Mouse (Mus musculus) natural killer cell, adult 2 months (primary cell): Measurements from ENCODE around the gene Ak3.
"Not testable (repeated sequence)": the region's sequence is repeated elsewhere in the genome, so short reads cannot be mapped to it uniquely, and the experiment has no call there.

Experiments
- DNase-seq, 2 experiments: peaks; one replicate each; pipeline ENCODE4 v3.0.0; 2022; ENCODE audit warnings: low spot score in 2 of 2

The Ak3 gene

DNA sequence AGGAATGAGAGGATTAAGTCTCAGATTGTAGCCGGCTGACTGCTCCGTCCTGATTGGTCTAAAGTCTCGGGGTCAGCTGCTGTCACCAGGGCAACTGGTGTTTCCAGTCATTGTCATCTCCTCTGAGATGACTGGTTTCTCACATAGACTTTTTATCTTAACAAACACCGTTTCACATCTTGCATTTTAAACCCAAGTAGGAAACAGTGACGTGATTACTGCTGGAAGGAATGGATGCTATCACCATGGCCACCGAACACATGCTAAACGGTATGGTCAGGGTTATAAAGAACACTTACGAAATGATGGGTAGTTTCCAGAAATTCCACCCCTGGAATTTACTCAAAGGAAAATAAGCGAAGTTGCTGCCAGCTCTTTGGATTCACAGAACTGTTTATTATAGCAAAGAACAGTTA is 3.4 kb downstream of the Ak3 start:
- no peak for DNase-seq

DNA sequence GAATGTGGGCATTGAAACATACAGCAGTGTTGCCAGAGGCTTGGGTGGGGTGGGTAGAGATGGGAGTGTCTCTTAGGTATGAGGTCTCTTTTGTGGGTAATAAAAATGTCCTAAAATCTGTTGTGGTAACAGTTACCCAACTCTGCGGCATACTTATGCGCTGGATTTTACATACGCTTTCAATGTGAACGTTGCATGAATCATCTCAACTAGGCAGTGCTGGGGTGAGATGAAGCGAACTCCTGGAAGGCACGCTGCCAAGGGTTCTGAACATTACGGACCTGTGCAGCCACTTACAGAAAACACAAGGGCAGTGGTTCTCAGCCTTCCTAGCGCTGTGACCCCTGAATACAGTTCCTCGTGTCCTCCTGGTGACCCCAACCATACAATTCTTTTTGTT is 5.1 kb downstream of the Ak3 start:
- DNase-seq = no peak

DNA sequence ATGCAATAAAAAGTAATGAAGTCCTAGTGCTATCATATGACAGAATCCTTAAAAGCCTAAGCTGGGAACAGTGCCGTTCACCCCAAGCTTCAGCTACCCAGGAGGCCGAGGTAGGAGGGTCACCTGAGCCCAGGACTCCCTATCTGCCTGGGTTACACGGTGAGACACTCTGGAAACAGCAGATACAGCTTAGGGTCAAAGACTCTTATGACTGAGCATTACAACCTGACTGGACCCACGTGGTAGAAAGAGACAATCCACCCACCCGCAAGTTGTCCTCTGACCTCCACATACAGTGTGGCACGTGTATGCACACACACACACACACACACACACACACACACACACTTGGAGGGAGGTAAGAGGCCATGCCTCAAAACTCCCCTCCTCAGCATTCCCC is 5.6 kb downstream of the Ak3 start:
- DNase-seq = no peak

DNA sequence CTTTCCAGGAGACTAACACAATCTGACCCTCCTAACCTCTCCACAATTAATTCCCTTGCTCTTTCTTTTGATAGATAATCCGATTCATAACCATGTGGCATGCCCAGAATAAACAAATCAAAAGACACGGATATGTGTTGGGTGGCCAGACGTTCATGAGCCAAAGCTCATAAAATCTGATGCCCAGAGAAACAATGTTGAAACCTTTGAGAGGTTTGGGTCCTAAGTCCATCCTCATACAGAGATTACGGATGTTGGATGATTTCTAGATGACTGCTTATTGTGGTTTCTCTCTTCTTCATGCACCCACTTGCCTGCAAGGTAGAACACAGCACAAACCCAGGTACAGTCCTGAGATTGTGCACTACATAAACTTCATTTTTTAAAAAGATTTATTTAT is 7.6 kb downstream of the Ak3 start:
- no peak for DNase-seq

DNA sequence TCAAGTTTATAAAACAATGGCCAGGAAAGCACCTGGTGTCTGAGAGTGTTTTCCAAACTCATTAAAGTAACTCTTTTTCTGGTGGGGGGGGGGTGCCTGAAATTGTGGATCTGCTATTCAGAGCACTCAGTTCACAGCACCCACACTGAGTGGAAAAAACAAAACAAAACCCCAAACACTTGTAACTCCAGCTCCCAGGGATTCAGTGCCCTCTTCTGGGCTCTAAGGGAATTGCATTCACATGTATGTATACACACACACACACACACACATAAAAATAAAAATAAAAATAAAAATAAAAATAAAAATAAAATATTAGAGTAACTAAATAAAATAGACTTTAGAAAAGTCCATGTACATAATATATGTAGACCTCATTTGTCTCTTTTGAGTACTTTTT is 8.4 kb downstream of the Ak3 start:
- no peak for DNase-seq

DNA sequence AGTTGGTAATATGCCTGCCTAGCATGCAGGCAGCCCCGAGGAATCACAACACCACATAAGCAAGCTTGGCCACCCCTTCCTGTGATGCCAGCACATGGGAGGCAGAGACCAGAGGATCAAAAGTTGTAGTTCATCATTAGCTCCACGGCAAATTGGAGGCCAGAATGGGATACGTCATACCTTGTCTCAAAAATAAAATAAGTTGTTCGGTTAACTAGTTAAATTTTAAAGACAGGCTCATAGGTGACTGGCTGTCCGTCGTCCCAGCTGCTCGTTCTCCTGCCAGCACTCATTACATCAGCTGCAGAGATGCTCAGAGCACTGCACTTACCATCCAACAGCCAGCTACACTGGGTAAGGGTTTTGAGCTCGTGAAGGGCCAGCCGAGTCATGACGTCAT is 10.2 kb downstream of the Ak3 start:
- DNase-seq = no peak

DNA sequence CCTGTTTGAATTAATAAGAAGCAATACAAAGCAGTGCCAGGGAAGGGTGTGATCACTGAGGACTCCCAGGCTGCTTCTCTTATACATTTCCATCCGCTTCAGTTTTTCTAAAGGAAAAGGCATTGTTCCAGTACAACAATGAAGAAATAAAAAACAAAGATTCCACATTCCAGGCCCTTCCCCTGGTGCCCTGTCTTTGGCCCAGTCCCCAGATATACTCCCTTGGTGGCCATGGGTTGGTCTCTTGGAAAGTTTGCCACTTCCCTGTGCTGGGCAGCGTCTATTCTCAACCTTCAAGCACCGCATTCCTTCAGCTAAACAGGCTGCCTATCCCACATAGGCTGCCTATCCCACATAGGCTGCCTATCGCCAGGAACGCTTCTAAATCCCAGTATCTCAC is 10.7 kb downstream of the Ak3 start:
- DNase-seq = no peak

DNA sequence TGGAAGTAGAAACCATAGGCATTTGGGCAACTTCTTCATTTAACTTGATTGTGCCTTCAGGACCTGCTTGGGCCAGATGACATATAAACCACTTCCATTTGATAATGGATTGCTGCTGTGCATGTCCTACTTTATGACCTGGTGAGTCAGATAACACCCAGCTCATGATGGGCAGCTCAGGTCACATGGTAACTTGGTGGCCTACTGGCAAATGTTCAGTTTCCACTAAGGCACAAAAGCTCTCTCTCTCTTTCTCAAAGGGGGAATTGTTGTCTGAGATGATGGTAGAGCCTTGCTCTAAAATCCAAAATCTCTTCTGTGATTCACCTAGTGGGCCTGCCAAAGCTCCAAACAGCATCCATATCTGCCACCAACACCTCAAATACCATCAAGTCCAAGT is 15.1 kb downstream of the Ak3 start:
- no peak for DNase-seq

DNA sequence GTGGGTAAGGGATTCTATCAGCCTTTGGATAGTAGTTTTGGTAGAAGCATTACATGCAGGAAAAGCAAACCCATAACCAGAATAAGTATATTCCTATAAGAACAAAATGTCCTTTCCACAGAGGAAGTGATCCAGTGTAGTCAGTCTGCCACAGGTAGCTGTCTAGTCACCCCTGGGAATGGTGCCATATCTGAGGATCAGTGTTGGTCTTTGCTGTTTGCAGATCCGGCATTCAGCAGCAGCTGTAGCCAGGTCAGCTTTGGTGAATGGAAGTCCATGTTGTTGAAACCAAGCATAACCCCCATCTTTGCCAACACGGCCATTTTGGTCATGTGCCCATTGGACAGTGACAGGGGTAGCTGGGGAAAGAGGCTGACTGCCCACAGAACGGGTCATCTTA is 16.0 kb downstream of the Ak3 start:
- no peak for DNase-seq

DNA sequence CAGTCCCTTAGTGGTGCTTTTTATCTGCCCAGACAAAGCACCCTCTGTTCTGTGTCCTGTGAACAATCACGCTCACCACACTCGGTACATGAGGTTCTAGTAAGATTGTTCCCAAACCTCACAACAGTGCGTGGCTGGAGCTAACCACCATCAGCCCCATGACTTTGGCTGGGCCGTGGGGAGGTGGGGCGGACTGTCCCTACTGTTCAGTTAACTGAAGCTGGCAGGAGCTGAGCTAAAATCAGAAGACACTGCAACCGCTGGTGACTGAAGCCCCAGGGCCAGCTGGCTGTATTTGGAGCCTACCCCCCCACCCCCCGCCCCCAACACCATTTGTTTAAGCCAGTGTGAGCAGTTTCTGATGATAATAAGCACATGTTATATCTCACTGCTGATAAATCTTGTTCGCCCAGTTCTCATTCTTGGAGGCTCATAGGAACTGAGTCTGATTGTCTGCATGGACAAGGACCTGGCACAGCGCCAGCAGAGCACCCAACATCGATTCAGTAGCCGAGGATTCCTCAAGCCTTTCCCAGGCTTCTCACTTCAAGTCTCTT is 23.3 kb downstream of the Ak3 start:
- DNase-seq = no peak

DNA sequence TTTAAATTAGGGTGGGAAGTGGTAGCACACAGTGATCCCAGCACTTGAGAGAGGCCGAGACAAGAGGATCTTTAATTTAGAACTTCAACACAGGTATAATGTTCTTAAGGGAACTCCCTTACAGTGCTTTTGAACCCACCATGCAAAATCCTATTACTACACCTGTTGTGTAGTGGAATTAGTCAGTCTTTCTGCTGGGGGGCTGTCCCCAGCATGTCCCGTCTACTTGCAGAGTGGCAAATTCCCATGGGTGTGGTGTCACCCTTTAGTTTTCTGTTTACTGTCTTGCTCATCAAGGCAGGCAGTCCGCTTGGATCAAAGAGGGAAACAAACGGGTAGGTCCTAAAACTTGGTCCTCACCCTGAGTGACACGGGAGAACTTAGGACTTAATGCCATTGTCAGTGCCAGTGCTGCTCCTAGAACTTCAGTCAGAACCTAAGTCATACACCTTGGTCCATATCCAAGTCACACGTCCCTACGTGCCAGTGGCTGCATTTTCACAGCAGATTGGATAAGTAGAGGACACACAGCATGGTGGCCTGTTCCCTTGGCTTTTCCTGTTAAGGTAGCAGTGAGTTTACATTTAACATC is 25.9 kb downstream of the Ak3 start:
- DNase-seq = no peak

DNA sequence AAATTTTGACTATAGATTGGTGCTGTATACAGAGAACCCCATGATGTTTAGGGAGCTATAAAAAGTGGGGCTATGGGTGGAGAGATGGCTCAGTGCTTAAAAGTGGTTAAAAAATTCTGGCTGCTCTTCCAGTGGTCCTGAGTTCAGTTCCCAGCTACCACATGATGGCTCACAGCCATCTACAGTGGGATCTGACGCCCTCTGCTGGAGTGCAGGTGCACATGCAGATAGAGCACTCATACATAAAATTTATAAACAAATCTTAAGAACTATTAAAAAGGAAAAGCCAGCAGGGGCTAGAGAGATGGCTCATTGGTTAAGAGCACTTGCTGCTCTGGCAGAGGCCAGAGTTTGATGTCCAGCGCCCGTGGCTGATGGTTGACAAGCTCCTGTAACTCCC is 28.1 kb downstream of the Ak3 start:
- no peak for DNase-seq

DNA sequence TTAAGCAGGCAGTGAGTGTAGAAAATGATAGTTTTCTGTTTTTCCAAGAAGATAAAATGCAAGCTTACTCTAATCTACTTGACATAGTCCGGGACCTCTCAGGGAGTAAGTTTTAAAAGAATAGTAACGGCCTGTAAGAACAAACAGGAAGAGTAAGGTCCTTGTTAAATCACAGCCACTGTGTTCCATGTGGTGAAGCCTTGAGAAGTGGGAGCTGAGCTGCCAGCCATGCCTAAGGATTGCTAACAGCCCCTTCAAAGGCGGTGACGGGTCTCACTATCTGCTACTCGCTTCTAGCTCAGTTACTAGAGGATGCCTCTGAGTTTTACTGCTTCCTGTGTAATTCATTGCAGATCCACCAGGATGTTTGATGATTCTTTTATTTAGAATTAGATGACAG is 31.0 kb downstream of the Ak3 start:
- DNase-seq = no peak

DNA sequence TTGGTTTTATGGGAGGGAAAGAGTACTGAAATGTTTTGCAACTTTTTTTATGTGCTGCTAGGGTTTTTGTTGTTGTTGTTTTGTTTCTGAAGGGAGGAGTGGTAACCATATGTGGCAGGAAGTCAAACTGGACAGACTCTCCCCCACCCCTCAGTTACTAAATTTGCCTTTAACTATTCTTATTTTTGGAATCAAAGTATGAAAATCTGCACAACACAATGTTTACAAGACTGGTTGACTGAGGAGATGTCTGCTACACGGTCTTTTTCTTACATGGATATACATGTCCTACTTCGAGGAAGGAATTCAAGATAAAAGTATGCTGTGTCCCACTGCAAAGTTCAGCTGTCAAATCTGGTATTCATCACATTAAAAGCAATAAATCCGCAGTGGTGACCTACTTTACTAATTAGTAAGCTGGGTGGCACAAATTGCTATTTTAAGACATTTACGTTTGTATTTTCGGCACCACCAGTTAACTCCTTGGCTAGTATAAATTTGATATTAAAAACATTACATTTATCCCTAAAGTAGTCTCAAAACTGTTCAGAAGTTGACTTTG is 31.5 kb downstream of the Ak3 start:
- no peak for DNase-seq

DNA sequence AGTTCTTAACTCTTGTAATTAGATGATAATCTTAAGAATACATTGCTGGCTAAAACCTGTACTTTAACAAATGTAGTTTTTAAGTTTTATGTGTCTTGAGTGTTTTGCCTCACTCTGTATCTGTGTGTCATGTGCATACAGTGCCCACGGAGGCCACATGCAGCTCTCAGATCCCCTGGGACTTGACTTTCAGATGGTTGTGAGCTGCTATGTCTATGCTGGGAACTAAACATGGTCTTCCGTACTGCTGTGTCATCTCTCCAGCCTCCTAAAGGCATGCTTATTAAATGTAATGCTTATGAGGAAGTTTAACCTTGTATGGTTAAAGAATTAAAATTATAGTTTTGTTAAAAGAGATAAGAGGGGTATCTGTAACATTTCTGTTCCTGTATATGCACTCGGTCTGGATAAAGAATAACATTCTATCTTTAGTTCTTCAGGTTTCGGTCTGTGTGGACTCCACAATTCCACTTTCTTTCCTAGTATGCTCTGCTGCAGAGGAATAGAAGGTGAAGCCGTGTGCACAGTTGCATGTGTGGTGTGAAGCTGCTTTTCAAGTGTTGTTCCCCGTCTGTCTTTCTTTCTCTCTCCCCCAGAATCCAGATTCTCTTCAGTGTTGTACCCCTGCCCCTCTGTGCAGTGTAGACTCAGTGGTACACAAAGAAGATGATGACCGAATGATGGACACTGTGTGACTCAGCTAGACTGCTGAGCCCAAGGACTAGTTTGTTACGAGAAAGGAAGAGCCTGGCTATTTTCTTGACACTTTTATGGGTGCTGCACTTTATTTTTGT is 32.2 kb downstream of the Ak3 start:
- DNase-seq = no peak

DNA sequence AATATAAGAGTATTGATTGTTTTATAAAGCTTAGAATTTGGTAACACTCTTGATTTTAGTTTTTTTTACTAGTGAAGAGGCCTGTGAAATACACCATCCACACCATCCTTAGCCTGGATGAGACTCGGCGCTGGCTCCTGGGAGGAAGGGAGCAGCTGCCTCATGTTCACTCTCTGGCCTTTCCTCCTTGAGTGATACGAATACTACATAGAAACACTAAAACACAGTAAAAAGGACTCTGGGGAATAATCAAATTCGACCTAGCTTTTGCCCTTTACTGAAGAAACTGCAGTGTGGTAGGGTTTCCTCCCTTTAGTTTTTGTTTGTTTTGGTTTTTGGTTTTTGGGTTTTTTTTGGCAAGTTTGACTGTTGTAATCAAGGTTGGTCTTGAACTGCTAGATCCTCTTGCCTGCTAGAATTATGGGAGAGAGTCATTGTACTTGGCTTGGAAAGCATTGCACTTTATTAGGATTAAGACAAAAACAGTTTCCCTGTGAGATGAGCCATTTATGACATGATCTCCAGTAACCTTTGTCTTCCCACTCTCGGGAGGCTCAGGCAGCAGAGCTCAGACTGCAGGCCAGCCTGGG is 33.2 kb downstream of the Ak3 start:
- no peak for DNase-seq

DNA sequence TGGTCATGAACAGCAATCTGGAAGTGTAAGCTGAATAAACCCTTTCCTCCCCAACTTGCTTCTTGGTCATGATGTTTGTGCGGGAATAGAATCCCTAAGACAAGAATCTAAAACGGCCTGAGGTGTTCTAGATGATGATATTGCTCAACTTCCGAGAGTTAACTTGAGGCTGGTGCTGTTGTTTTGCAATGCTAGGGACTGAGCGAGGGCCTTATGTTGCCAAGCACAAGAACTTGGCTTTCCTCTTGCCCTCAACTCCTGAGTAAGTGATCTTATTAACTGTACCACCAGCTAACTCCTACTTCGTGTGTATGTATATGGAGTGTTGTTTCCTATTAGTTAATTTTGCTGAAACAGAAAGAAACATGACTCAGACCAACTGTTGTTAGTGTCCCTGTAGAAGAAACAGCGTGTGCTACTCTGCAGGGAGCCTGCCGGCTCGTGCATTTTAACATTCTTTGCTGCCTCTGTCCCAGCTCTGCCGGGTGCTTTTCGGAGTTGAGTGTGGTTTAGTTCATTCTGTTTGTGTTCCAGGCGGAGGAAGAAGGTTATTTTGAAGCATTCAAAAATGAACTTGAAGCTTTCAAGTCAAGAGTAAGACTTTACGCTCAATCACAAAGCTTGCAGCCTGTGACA is 36.3 kb downstream of the Ak3 start:
- no peak for DNase-seq

DNA sequence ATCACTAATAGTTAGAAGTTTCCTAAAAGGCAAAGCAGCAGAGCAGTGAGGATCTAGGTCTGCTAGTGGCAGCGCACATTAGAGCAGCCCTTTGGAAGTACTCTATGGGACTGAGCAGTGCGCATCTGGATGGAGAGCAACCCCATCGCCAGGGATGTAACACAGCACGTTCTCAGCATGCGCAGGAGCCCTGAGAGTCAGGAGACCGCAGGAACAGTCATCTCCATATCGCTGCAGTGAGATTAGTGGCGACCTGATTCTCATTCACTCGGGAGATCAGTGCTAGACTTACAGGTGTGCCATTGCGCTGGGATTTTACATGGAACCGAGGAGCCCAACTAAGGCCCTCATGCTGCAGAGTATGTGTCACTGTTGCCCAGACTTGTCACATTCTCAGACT is 38.7 kb downstream of the Ak3 start:
- no peak for DNase-seq

DNA sequence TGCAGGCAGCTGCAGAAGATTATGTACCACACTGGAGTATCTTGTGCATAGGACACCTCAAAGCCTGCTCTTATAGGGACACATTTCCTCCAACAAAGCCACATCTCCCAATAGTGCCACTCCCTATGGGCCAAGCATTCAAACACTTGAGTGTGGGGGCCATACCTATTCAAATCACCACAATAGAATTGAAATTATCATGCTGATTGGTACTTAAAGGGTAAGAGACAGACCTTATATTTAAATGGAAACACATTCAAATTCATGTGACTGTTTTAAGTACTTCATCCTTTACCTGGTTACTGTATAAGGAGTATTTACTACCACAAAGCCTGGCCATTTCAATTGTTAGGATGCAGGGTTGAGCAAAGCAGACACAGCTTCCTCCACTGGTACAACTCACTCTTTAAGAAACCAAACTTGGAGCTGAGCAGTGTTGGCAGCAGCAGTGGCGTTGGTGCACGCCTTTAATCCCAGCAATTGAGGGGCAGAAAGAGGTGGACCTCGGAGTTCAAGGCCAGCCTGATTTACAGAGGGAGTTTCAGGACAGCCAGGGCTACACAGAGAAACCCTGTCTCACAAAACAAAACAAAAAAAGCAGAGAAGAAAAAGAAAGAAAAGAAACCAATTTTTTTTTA is 39.6 kb downstream of the Ak3 start:
- no peak for DNase-seq

DNA sequence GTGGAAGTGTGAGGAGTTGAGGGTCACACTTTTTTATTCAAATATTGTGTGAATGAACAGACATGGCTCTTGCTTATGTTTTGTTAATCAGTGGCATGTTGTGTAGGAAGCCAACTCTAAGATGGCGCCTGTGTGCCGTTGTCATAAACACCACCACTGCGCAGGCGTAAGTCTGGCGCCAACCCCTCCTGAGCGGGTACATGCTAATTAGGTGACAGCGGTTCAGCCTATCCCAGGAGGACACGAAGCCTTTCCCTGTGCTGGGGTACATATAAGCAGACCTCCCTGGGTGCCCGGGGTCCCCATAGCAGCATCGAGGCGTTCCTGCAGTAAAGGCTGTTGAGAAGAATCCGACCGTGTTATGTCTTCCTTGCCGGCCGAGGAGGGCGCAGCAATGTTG is 47.4 kb downstream of the Ak3 start:
- not testable (repeated sequence) for DNase-seq

DNA sequence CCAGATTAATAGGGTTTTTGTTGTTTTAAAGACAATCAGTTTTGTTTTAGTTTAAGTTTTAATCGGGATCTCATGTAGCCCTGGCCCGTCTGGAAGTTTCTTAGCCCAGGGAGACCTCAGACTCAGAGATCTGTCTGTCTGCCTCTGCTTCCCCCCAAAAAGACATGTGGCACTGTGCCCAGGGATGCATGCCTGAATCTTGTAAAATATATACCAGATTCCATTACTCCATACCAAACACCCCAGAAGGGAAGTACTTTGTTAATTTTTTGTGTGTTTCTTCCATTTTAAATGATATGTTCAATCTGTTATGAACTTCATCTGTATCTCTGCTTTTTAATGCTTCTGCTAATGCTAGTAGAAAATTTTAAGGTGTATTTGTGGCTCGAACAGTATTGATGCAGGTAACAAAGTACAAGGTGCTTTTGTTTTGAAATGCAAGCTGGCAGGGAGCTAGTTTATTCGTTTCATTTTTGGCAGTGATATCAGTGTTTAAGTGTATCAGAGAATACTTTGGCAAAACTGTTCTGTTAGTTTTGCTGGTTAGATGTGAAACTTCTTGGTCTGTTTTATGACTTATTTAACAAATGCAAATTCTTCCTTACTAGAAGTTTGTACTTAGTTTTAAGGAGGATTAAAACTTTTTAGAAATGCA is 49.7 kb downstream of the Ak3 start:
- DNase-seq = no peak
